Mouse (Mus musculus): Measurements from ENCODE around the gene Hoxa11. TPM values are rescaled to one million over a fixed set of nuclear protein-coding genes. Genes with fewer than 3 reads are reported as not detected.

Hoxa11 gene
- polyA plus RNA-seq, 1 experiment from 2014 or later = not detected

DNA sequence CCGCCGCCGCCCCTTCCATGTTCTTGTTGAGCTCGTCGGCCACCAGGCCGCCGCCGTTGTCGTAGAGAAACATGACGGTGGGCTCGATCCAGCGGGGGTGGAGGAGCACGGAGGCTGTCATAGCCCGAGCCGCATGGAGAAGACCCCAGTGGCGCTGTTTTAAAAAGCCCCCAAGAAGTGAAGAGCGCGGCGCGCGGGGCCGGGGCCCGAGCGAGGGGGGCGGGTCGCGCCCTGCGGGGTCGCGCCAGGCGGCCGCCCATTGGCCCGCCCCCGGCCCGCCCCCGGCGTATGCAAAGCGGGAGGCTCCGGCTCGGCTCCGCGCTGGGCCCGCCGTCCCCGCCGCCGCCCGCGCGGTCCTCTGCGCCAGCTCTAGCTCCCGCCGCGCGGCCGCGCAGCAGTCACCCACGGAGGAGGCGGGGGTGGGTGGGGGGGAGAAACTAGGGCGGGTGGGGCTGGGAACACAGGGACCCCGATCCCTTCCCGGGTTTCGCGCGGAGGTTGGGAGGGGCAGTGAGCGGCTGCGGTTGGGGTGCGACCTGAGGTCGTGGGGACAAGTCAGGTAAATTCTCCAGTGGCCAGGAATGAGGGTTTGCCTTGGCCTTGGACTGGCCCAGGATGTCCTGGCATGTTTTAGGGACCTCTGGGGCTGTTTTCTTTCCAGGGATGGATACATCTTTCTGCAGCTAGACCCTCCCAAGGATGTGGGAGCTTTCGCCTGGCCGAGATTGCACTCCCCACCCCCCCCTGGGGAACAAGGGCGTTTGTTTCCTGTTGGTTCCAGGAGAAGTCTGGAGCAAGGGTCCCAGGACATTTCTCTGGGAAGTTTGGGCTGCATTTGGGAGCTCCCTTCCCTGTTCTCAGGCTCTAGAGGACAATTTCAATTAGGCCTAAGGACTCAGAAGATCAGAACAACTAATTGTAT lies 15.3 kb upstream of the Hoxa11 start, which contains the start of gene Hoxa13:
Gene Hoxa13 (minus strand): TSS at position 227 of the 922 bp plus-strand sequence.
- peaks cover 92% of the 10 kb centered on the region for H3K27me3 ChIP-seq (ENCODE audit: control insufficient read depth, insufficient read depth, low read length)
- no peak within 1 kb of the TSS for H3K9ac ChIP-seq (replicated peaks; ENCODE audit: low read length)
- no peaks in the 10 kb centered on the region for H3K4me1 ChIP-seq (ENCODE audit: control insufficient read depth, insufficient read depth, low read length)
- H3K4me2 ChIP-seq (ENCODE audit: low read length) = peak within 1 kb of the TSS; percentile 36
- H3K9me3 ChIP-seq (ENCODE audit: control insufficient read depth, low read length) = no peaks in the 10 kb centered on the region
- DNase-seq (no peak), ATAC-seq (ENCODE audit: low FRiP score, low TSS enrichment) (no peak; the same call in 1 of the 2 replicates)
- WGBS = under 1% methylated on average over 55 of the region's 72 CpGs
- 0 out of 2 replicates have a peak within 1 kb of the TSS, but pooled peaks have one; percentile 12 for H3K4me3 ChIP-seq (replicated peaks; ENCODE audit: low read depth, low read length)
- H3K27ac ChIP-seq (replicated peaks; ENCODE audit: low read depth, low read length) = no peak within 1 kb of the TSS
- H3K36me3 ChIP-seq (ENCODE audit: control insufficient read depth, insufficient read depth, low read length) = no peaks in the 10 kb centered on the region

DNA sequence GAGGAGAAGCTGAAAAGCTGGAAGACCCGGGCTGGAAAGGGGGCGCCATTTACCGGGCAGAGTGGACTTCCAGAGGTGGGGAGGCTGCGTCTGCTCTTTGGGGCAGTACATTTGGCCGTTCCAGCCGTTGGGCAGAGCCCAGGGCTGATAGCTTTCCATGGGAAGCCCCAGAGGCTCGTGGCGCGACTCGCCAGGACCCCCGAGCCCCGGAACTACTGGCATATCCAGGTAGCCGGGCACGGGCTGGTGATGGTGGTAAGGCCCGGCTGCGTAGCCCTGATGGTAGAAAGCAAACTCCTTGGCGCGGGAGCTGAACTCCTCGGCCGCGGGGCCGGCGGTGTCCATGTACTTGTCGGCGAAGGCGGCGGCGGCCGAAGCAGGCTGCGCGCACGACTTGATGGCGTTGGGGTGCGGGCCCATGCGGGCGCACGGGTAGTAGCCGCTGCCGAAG lies 14.2 kb upstream of the Hoxa11 start:
- Histone ChIP-seq H3K27ac (replicated peaks; ENCODE audit: low read depth, low read length) (no peak overlapping the region), H3K36me3 (ENCODE audit: control insufficient read depth, insufficient read depth, low read length) (no peaks in the 10 kb centered on the region), H3K9me3 (ENCODE audit: control insufficient read depth, low read length) (no peaks in the 10 kb centered on the region), H3K27me3 (ENCODE audit: control insufficient read depth, insufficient read depth, low read length) (peaks cover 91% of the 10 kb centered on the region), H3K9ac (replicated peaks; ENCODE audit: low read length) (no peak overlapping the region), H3K4me2 (ENCODE audit: low read length) (peak overlapping the region; percentile 36; the same call in 1 of the 2 replicates), H3K4me1 (ENCODE audit: control insufficient read depth, insufficient read depth, low read length) (no peaks in the 10 kb centered on the region), H3K4me3 (replicated peaks; ENCODE audit: low read depth, low read length) (0 out of 2 replicates have a peak overlapping the region, but pooled peaks have one; percentile 12)
- WGBS = under 1% methylated on average over 39 of the region's 39 CpGs
- no peak for DNase-seq
- ATAC-seq (ENCODE audit: low FRiP score, low TSS enrichment) = no peak

DNA sequence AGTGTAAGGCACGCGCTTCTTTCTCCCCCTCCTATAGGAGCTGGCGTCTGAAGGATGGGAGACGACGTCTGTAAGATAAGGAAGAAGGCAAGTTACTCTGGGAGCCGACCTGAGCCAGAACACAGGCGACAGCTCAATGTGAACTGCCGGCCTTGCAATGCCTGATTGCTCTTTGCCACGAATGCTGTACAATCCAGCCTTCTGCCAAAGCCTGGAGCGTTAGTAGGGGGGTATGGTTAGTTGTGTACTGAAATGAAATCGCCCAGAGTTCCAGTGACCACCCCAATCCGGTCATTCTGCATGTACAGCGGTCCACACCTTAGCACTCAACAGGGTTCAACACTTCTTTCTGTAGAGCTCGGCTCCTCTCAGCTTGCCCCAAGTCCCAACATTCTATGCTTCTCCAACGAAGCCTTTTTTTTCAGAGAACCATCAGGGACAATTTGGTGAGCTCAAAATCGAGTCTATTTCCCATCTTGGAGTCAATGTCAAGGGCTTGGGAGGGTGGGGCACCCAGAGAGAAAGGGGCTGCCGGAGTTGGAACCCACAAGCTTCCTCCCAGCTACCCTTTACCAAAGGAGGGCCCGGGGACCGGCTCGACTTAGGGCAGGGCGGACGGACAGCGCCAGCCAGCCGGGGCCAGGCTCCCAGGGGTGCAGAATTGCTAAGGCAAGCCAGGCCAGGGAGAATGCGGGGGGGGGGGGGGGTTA lies 13.6 kb upstream of the Hoxa11 start:
- Histone ChIP-seq H3K36me3 (ENCODE audit: control insufficient read depth, insufficient read depth, low read length) (no peaks in the 10 kb centered on the region), H3K4me2 (ENCODE audit: low read length) (no peak overlapping the region), H3K27me3 (ENCODE audit: control insufficient read depth, insufficient read depth, low read length) (peaks cover 89% of the 10 kb centered on the region), H3K4me1 (ENCODE audit: control insufficient read depth, insufficient read depth, low read length) (no peaks in the 10 kb centered on the region), H3K9me3 (ENCODE audit: control insufficient read depth, low read length) (no peaks in the 10 kb centered on the region), H3K27ac (replicated peaks; ENCODE audit: low read depth, low read length) (no peak overlapping the region), H3K4me3 (replicated peaks; ENCODE audit: low read depth, low read length) (no peak overlapping the region), H3K9ac (replicated peaks; ENCODE audit: low read length) (no peak overlapping the region)
- ATAC-seq (ENCODE audit: low FRiP score, low TSS enrichment) (no peak), DNase-seq (no peak)
- WGBS = 1% methylated on average over 25 of the region's 25 CpGs

DNA sequence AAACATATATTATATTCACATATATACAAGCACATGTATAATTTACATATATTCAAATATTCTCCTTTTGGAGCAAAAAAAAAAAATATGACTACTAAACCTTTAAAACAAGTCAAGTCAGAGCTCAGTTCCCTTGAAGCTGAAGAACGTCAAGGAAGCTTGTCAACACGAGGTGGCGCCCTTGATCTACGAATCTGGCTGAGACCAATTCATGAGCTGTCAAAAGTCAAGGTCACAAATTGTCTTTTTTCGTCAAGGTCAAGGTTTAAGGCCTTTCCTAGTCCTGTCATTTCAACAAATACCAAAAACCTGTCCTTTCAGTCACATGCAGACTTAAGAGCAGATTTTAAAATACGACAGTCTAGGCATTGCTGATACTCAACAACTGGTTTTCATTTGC lies 11.3 kb upstream of the Hoxa11 start:
- ATAC-seq (ENCODE audit: low FRiP score, low TSS enrichment) (no peak), DNase-seq (peak; percentile 94)
- Histone ChIP-seq H3K4me3 (replicated peaks; ENCODE audit: low read depth, low read length) (no peak overlapping the region), H3K9ac (replicated peaks; ENCODE audit: low read length) (no peak overlapping the region), H3K36me3 (ENCODE audit: control insufficient read depth, insufficient read depth, low read length) (no peaks in the 10 kb centered on the region), H3K4me2 (ENCODE audit: low read length) (no peak overlapping the region), H3K4me1 (ENCODE audit: control insufficient read depth, insufficient read depth, low read length) (no peaks in the 10 kb centered on the region), H3K27me3 (ENCODE audit: control insufficient read depth, insufficient read depth, low read length) (peaks cover 87% of the 10 kb centered on the region), H3K27ac (replicated peaks; ENCODE audit: low read depth, low read length) (no peak overlapping the region), H3K9me3 (ENCODE audit: control insufficient read depth, low read length) (no peaks in the 10 kb centered on the region)
- whole genome bisulfite sequencing = 0% methylated on average over 6 of the region's 6 CpGs

DNA sequence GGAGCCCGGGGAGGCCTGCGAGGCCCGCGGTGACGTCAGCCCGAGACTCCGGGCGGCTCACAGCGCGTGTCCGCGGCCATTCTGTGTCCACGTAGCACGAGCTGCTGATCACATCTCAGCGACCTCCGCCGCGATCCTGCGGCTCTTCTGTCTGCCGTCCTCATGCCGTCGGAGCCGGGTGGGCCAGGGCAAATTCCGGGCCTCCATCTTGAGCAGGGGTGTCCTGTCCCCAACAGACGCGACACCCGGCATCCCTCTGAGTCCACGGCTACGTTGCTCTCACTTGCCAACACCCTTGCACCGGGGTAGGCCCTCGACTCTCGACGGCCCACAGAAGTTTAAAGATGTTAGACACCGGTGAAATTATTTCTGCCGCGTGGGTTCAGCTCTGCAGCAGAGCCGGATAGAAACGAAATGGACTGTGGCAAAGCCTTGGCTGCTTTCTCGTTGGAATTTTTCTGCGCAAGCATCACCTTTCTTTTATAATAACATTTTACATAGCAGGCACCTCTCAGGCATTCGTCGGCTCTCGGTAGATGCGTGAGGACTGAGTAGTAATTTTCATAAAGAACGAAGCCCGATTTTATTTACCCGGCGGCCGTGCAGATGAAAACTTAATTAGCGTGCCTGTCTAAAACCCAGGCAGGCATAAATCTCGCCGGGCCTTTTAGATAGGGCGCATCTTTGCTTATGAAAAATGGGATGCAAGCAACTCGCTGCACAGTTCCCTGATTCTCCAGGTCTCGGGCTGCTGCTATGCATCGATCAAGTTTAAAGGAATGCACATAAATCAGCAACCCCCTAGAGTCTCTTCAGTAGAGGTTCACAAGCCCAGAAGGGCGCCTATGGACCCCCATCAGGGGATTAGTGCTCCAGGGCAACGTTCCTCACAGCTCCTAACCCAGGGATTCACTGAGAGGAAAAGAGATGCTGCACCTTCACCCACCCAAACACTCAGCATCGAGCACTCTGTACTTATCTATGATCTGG lies 8.2 kb upstream of the Hoxa11 start:
- no peak for ATAC-seq (ENCODE audit: low FRiP score, low TSS enrichment)
- WGBS = under 1% methylated on average over 59 of the region's 59 CpGs
- Histone ChIP-seq H3K27me3 (ENCODE audit: control insufficient read depth, insufficient read depth, low read length) (peaks cover 94% of the 10 kb centered on the region), H3K9me3 (ENCODE audit: control insufficient read depth, low read length) (no peaks in the 10 kb centered on the region), H3K27ac (replicated peaks; ENCODE audit: low read depth, low read length) (no peak overlapping the region), H3K4me1 (ENCODE audit: control insufficient read depth, insufficient read depth, low read length) (no peaks in the 10 kb centered on the region), H3K4me2 (ENCODE audit: low read length) (no peak overlapping the region), H3K4me3 (replicated peaks; ENCODE audit: low read depth, low read length) (no peak overlapping the region), H3K36me3 (ENCODE audit: control insufficient read depth, insufficient read depth, low read length) (no peaks in the 10 kb centered on the region), H3K9ac (replicated peaks; ENCODE audit: low read length) (no peak overlapping the region)
- no peak for DNase-seq

DNA sequence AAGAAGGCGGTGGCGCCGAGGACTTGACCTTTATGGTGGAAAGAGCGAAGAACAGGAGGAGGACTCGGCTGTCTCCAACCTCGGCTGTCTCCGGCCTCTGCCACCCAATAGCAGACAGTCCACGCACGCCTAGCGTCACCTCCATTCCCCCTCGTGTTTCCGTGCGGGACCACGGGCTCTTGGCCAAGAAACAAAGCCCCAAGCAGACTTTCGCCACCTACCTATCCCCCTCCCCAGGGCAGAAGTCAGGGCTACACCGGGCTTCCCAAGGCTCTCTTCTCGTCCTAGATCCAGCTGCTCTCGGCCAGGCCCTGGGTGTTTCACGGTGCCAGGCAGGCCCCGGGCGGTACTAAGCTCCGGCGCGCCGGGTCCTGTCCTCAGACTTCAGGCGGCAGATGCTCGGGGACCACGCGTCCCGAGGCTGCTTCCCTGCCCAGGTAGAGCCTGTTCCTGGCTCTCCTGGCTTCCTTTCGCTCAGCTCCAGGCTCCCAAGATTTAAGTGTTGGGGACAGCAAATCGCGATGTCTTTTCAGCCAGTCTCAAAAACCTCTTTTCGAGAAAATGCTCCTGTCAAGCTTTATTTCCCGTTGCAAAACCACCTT lies 7.3 kb upstream of the Hoxa11 start:
- Histone ChIP-seq H3K27ac (replicated peaks; ENCODE audit: low read depth, low read length) (no peak overlapping the region), H3K4me1 (ENCODE audit: control insufficient read depth, insufficient read depth, low read length) (no peaks in the 10 kb centered on the region), H3K36me3 (ENCODE audit: control insufficient read depth, insufficient read depth, low read length) (no peaks in the 10 kb centered on the region), H3K27me3 (ENCODE audit: control insufficient read depth, insufficient read depth, low read length) (peaks cover 94% of the 10 kb centered on the region), H3K4me3 (replicated peaks; ENCODE audit: low read depth, low read length) (no peak overlapping the region), H3K4me2 (ENCODE audit: low read length) (no peak overlapping the region), H3K9me3 (ENCODE audit: control insufficient read depth, low read length) (no peaks in the 10 kb centered on the region), H3K9ac (replicated peaks; ENCODE audit: low read length) (no peak overlapping the region)
- under 1% methylated on average over 35 of the region's 35 CpGs for WGBS
- DNase-seq (no peak), ATAC-seq (ENCODE audit: low FRiP score, low TSS enrichment) (no peak)

DNA sequence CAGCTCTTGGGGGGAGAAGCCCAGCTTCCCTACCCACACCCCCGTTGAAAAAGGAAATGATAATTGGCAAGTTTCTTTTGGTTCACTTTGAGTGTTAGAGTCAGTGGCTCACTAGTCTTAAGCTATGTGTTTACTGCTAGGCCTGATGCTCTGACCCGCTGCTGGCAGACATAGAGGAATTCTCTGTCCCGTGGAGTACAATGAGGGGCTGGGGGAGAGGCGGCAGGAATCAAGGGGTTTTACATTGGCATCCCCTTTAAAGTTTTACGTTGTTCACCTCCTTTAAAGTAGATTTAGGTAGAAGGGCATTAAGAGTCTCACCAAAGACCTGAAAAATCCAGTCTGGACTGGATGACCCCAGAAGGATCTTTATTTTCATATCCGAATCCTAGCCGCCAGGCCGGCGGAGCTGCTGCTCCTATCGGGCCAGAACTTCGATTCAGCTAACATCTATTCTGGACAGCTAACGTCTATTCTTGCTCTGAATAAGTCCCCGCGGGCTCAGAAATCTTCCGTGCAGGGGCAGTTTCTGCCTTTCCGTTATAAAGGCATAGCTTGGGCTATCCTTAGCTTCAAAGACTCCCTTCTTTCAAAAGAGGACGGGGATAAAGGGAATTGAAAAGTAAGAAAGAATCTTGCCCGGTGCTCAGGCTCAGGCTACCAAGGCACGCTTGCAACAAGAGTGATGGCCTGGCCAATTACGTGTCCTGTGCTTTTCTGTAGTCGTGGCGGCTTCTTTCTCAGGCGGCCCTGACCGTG lies 6.6 kb upstream of the Hoxa11 start:
- H3K27me3 ChIP-seq (ENCODE audit: control insufficient read depth, insufficient read depth, low read length) = peaks cover 94% of the 10 kb centered on the region
- ATAC-seq (ENCODE audit: low FRiP score, low TSS enrichment) (no peak), DNase-seq (no peak)
- H3K4me3 ChIP-seq (replicated peaks; ENCODE audit: low read depth, low read length) = no peak overlapping the region
- under 1% methylated on average over 24 of the region's 24 CpGs for whole genome bisulfite sequencing
- H3K4me2 ChIP-seq (ENCODE audit: low read length) = no peak overlapping the region
- H3K9me3 ChIP-seq (ENCODE audit: control insufficient read depth, low read length) = no peaks in the 10 kb centered on the region
- no peaks in the 10 kb centered on the region for H3K36me3 ChIP-seq (ENCODE audit: control insufficient read depth, insufficient read depth, low read length)
- no peaks in the 10 kb centered on the region for H3K4me1 ChIP-seq (ENCODE audit: control insufficient read depth, insufficient read depth, low read length)
- H3K9ac ChIP-seq (replicated peaks; ENCODE audit: low read length) = no peak overlapping the region
- H3K27ac ChIP-seq (replicated peaks; ENCODE audit: low read depth, low read length) = no peak overlapping the region

Measured in midbrain, embryonic 14.5 days (tissue).